Comparison of ENCODE assay signal across 26 mouse cellular contexts in the genomic region with DNA sequence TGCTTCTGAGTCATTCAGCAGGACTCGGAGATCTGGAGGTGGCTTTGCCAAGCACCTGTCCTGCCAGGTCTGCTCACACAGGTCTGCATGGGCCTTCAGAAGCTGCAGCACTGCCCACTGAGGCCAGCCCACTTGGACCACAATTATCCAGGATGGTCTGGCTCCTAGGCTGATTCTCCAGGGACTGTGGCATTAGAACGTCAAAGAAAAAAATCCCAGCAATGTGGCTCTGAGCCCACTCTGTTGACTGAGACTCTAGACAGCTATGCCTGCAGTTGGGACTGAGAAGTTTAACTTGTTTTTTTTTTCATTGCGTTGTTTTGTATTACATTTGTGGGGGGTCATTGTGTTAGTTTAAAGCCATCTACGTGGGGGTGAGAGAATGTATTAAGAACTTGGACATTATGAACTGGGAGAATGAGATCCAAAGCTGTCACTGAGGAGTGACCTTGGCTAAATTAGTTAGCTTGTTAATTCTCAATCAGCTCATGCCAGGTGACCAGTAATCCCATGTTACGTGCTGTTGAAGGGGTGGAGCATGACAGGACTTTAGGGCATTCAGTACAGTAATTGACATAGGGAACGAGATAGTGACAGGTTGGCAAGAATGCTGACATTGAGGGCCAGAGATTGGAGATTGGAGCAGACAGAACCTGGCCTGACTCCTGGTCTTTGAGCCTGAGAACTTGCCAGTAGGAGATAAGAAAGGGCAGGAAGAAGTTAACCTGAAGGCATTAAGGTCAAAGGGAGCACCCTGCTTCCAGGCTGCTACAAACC.
A peak's percentile ranks its signal among the peaks of the same experiment; 100 is the strongest.
DNase-seq lines count a peak whose midpoint lies in the region; ATAC-seq and TF ChIP-seq lines count a peak whose summit lies in the region.
"Had no signal": no experiment of that assay in that cellular context is flagged by ENCODE, and none has a peak within 500 bp of the region (broad histone marks: within the 10 kb centered on the region; RNA-seq: fewer than 3 reads in every experiment).

No protein-coding gene starts in this region.

- no peak overlapping the region for H3K4me3 ChIP-seq in heart, embryonic 12.5 days
- no peak overlapping the region for H3K4me3 ChIP-seq in lung, embryonic 14.5 days (ENCODE audit: low read depth, low read length)
- no peak overlapping the region for H3K4me3 ChIP-seq in heart, embryonic 16.5 days (ENCODE audit: low read length)
- H3K4me3 ChIP-seq: erythroblast, embryonic 14.5 days; forebrain, embryonic 12.5 days; hindbrain, embryonic 10.5 days; hindbrain, embryonic 15.5 days; lung, embryonic 15.5 days; stomach, embryonic 15.5 days had no signal

- H3K36me3 ChIP-seq in heart, embryonic 12.5 days, result no peaks in the 10 kb centered on the region
- no peaks in the 10 kb centered on the region for H3K36me3 ChIP-seq in lung, embryonic 14.5 days (ENCODE audit: insufficient read depth)
- H3K36me3 ChIP-seq in heart, embryonic 16.5 days (ENCODE audit: control insufficient read depth, insufficient read depth), result no peaks in the 10 kb centered on the region
- H3K36me3 ChIP-seq: forebrain, embryonic 12.5 days; hindbrain, embryonic 10.5 days; hindbrain, embryonic 15.5 days; lung, embryonic 15.5 days; stomach, embryonic 15.5 days had no signal

- 59% methylated on average over 6 of the region's 6 CpGs for WGBS in heart, embryonic 12.5 days
- 52% methylated on average over 6 of the region's 6 CpGs for WGBS in lung, embryonic 14.5 days
- WGBS in heart, embryonic 16.5 days, result 52% methylated on average over 6 of the region's 6 CpGs

- TF ChIP-seq CTCF in lung, embryonic 14.5 days (IDR thresholded peaks at IDR 0.05; ENCODE audit: low read depth), result no peak

- H3K9me3 ChIP-seq in heart, embryonic 12.5 days (replicated peaks), result no peaks in the 10 kb centered on the region
- no peaks in the 10 kb centered on the region for H3K9me3 ChIP-seq in lung, embryonic 14.5 days (ENCODE audit: low read depth, low read length)
- H3K9me3 ChIP-seq in heart, embryonic 16.5 days (replicated peaks; ENCODE audit: control insufficient read depth, low read length), result no peaks in the 10 kb centered on the region
- H3K9me3 ChIP-seq: forebrain, embryonic 12.5 days; hindbrain, embryonic 10.5 days; hindbrain, embryonic 15.5 days; lung, embryonic 15.5 days; stomach, embryonic 15.5 days had no signal

- peak; percentile 50 for DNase-seq in heart, adult 8-10 months (ENCODE audit: low spot score)
- DNase-seq in lung, embryonic 14.5 days, result peak; percentile 21
- no peak for DNase-seq in lung, postnatal 10 days
- peak; percentile 28 for DNase-seq in heart, postnatal 4 days
- DNase-seq in c-Kit-positive CD71-positive TER-119-positive erythroid progenitor cells, embryonic 14.5 days (ENCODE audit: low spot score), result no peak
- DNase-seq: adrenal gland, postnatal 25 days; cerebellum, adult 18-20 months; cerebellum, postnatal 10 days; gastrocnemius, postnatal 10 days; kidney, adult 18-20 months; kidney, postnatal 4 days; layer of hippocampus, postnatal 36 days; left cerebral cortex, postnatal 4 days; midbrain, embryonic 14.5 days; right cerebral cortex, postnatal 25 days had no signal

- H3K4me2 ChIP-seq in heart, embryonic 12.5 days, result no peak overlapping the region
- no peak overlapping the region for H3K4me2 ChIP-seq in lung, embryonic 14.5 days
- H3K4me2 ChIP-seq in heart, embryonic 16.5 days (ENCODE audit: low read depth, low read length), result no peak overlapping the region
- H3K4me2 ChIP-seq: forebrain, embryonic 12.5 days; hindbrain, embryonic 15.5 days; lung, embryonic 15.5 days; stomach, embryonic 15.5 days had no signal

- ATAC-seq in heart, embryonic 12.5 days (ENCODE audit: insufficient number of reproducible peaks, low FRiP score), result no peak
- no peak for ATAC-seq in lung, embryonic 14.5 days (ENCODE audit: insufficient read depth)
- ATAC-seq in heart, embryonic 16.5 days (replicated peaks; ENCODE audit: extremely low read depth, insufficient read depth, low FRiP score), result peak; percentile 49; the same call in 1 of the 2 replicates
- ATAC-seq: CD4-positive, CD25-positive, alpha-beta regulatory T cell, adult 4 months; inflammation-experienced regulatory T-cells, adult 6 months had no signal

- H3K4me1 ChIP-seq in heart, embryonic 12.5 days (replicated peaks), result peaks cover 5% of the 10 kb centered on the region; the same call in 1 of the 2 replicates
- H3K4me1 ChIP-seq in lung, embryonic 14.5 days (ENCODE audit: insufficient read depth), result peaks cover 3% of the 10 kb centered on the region; the same call in 1 of the 2 replicates
- H3K4me1 ChIP-seq in heart, embryonic 16.5 days (ENCODE audit: control insufficient read depth, insufficient read depth, low read length), result peaks cover 2% of the 10 kb centered on the region; the same call in 1 of the 2 replicates
- H3K4me1 ChIP-seq: forebrain, embryonic 12.5 days; hindbrain, embryonic 10.5 days; hindbrain, embryonic 15.5 days; stomach, embryonic 15.5 days had no signal

- no peak overlapping the region for H3K9ac ChIP-seq in heart, embryonic 12.5 days
- H3K9ac ChIP-seq in lung, embryonic 14.5 days, result no peak overlapping the region
- no peak overlapping the region for H3K9ac ChIP-seq in heart, embryonic 16.5 days (ENCODE audit: low read length)
- H3K9ac ChIP-seq: forebrain, embryonic 12.5 days; hindbrain, embryonic 15.5 days; liver, embryonic 14.5 days; lung, embryonic 15.5 days; stomach, embryonic 15.5 days had no signal

- no peaks in the 10 kb centered on the region for H3K27me3 ChIP-seq in heart, embryonic 12.5 days (replicated peaks)
- no peaks in the 10 kb centered on the region for H3K27me3 ChIP-seq in lung, embryonic 14.5 days (ENCODE audit: insufficient read depth, low read length)
- no peaks in the 10 kb centered on the region for H3K27me3 ChIP-seq in heart, embryonic 16.5 days (ENCODE audit: control insufficient read depth, insufficient read depth, low read length)
- H3K27me3 ChIP-seq: forebrain, embryonic 12.5 days; hindbrain, embryonic 15.5 days; lung, embryonic 15.5 days; stomach, embryonic 15.5 days had no signal

- no peak overlapping the region for H3K27ac ChIP-seq in heart, embryonic 12.5 days (ENCODE audit: poor library complexity, severe bottlenecking)
- no peak overlapping the region for H3K27ac ChIP-seq in lung, embryonic 14.5 days (ENCODE audit: low read depth)
- H3K27ac ChIP-seq in heart, embryonic 16.5 days (ENCODE audit: low read length), result peak overlapping the region; percentile 47
- H3K27ac ChIP-seq: forebrain, embryonic 12.5 days; hindbrain, embryonic 10.5 days; hindbrain, embryonic 15.5 days; liver, embryonic 14.5 days; lung, embryonic 15.5 days; stomach, embryonic 15.5 days had no signal

Comparison
In these comparisons a context has a peak if more than half of its experiments do, and no peak if none do; other contexts are left out.
1. DNase-seq: peak in heart, adult 8-10 months (single experiment), lung, embryonic 14.5 days (single experiment) and heart, postnatal 4 days (single experiment); none in lung, postnatal 10 days (single experiment) and c-Kit-positive CD71-positive TER-119-positive erythroid progenitor cells, embryonic 14.5 days (single experiment).